Mouse (Mus musculus): ENCODE results near the gene Cadps.

DNA sequence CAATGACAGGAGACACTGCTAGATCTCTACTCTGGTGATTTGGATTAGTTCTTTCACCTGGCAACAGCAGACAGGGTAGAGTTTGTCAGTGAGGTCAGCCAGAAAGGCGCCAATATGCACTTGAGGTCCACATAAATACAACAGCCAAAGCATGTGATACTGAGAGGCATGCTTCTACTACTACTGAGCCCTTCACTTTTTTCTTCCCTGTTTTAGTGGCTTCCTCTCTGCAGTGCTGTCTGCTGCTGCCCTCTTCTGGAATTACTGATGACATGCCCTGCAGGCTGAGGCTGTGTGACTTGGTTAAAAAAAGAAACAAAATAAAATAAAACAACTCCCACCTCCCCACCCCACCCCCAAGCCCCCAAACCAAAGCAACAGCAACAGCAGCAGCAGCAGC lies 291.8 kb downstream of the Cadps start:
- TF ChIP-seq MYC (IDR thresholded peaks at IDR 0.05; ENCODE audit: low read depth, low read length), result no peak
- peak; percentile 42 to 73; a peak in 3 of 4 replicates for TF ChIP-seq CTCF (conservative IDR thresholded peaks at IDR 0.05 in 1 of 2, IDR thresholded peaks at IDR 0.05 in 1 of 2; ENCODE audit: low read depth in 2 of 2, low read length in 2 of 2)
- no peak for TF ChIP-seq GABPA (IDR thresholded peaks at IDR 0.05; ENCODE audit: insufficient replicate concordance, low read depth, low read length)
- peak; percentile 47; the same call in 1 of the 2 replicates for TF ChIP-seq ZNF384 (IDR thresholded peaks at IDR 0.05; ENCODE audit: low read depth, low read length)
- no peak for TF ChIP-seq TCF12 (IDR thresholded peaks at IDR 0.05; ENCODE audit: low read depth, low read length)
- no peak for TF ChIP-seq POLR2A (IDR thresholded peaks at IDR 0.05; ENCODE audit: low read depth, low read length)
- no peak for TF ChIP-seq ZMIZ1 (IDR thresholded peaks at IDR 0.05; ENCODE audit: low read depth, low read length)
- no peak for TF ChIP-seq NRF1 (IDR thresholded peaks at IDR 0.05; ENCODE audit: low read depth, low read length)
